Mouse (Mus musculus) stomach, postnatal 0 days (tissue): ENCODE data around the gene Fbln1.

Experiments
- CTCF ChIP-seq: IDR thresholded peaks from 2 replicates; pipeline ENCODE4 v1.5.1; 2016; ENCODE audit warnings: antibody characterized with exemption, low read depth, mild to moderate bottlenecking, moderate library complexity
- EP300 ChIP-seq: optimal IDR thresholded peaks from 2 replicates; pipeline ENCODE3; 2016; ENCODE audit warnings: antibody characterized with exemption

GRCm38 (mm10) chr15:85246016-85246415 lies 40.3 kb downstream of the Fbln1 start:
- TF ChIP-seq CTCF (no peak), EP300 (no peak)
